Mouse (Mus musculus) forebrain, embryonic 11.5 days (tissue): Measurements from ENCODE around the gene Hdac4. TPM values are rescaled to one million over a fixed set of nuclear protein-coding genes. Genes with fewer than 3 reads are reported as not detected.
A peak's percentile ranks its signal among the peaks of the same experiment; 100 is the strongest.

ENCODE experiments used
- ATAC-seq: fragments of 200-750 bp; cut with Nextera tagmentation; replicated peaks from 2 replicates; pipeline ENCODE4 v1.8.0; 2017; ENCODE audit warnings: moderate TSS enrichment; ENCODE audit not compliant: low FRiP score
- DNase-seq: peaks from one replicate; pipeline ENCODE4 v3.0.0-alpha.2; 2017; ENCODE audit warnings: low spot score
- H3K27ac ChIP-seq: fragments of 300-500 bp; sonication (generic); 2 replicates; pipeline ENCODE4 v1.5.1; 2014; ENCODE audit warnings: low read depth, low read length
- H3K27me3 ChIP-seq: fragments of 300-500 bp; sonication (generic); 2 replicates; pipeline ENCODE4 v1.6.1; 2014; ENCODE audit warnings: mild to moderate bottlenecking, low read length, mixed read lengths; ENCODE audit not compliant: control insufficient read depth, insufficient read depth
- H3K36me3 ChIP-seq: fragments of 300-500 bp; sonication (generic); 2 replicates; pipeline ENCODE4 v1.6.1; 2014; ENCODE audit warnings: mild to moderate bottlenecking, low read length, moderate library complexity, mixed read lengths; ENCODE audit not compliant: control insufficient read depth, insufficient read depth
- H3K4me1 ChIP-seq: fragments of 300-500 bp; sonication (generic); replicated peaks from 2 replicates; pipeline ENCODE4 v1.6.1; 2014; ENCODE audit warnings: low read length, mixed read lengths; ENCODE audit not compliant: control insufficient read depth, insufficient read depth
- H3K4me2 ChIP-seq: fragments of 300-500 bp; sonication (generic); 2 replicates; pipeline ENCODE4 v1.6.1; 2014; ENCODE audit warnings: low read depth, mild to moderate bottlenecking, low read length, moderate library complexity, mixed read lengths; ENCODE audit not compliant: severe bottlenecking
- H3K4me3 ChIP-seq: fragments of 300-500 bp; sonication (generic); 2 replicates; pipeline ENCODE4 v1.5.1; 2014; ENCODE audit warnings: low read depth, low read length
- H3K9ac ChIP-seq: fragments of 300-500 bp; sonication (generic); 2 replicates; pipeline ENCODE4 v1.6.1; 2014; ENCODE audit warnings: low read length
- H3K9me3 ChIP-seq: fragments of 300-500 bp; sonication (generic); 2 replicates; pipeline ENCODE4 v1.6.1; 2016; ENCODE audit warnings: low read length, mixed read lengths; ENCODE audit not compliant: control insufficient read depth
- WGBS: fragments of 180-500 bp; shearing (Covaris S2); extraction: QIAGEN DNeasy Blood & Tissue Kit; methylation state at CpG from one replicate; pipeline ENCODE4 v1.1.7; 2014; 5-methylcytosine and 5-hydroxymethylcytosine counted together
- polyA plus RNA-seq: library from polyadenylated mRNA; unstranded; fragments of >200 nt; fragmentation: Nextera tagmentation; extraction: Ambion mirVana; gene quantifications from 2 replicates; pipeline ENCODE4 v1.2.1, GENCODE M21; 2014

The Hdac4 gene
- polyA plus RNA-seq, 1 experiment from 2014 or later: 29.6 TPM

DNA sequence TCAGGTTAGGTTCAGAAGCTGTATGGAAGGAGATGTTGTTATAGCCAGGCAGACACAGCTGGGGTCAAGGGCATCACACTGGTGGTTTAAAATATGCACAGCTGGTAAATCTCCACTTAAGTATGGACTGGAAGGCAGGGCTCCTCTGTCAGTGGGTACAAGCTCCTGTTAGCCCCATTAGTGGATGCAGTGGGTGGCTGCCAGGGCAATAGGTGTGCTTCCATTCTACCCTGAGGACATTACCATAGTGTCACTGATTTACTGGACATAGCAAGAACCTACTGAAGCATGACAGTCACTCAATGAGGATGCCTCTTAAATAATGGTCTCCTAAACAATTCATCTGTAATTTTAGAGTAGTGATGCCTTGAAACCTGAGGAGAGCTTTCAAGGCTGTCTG, 203.9 kb downstream of the Hdac4 start:
- Histone ChIP-seq H3K9me3 (no peaks in the 10 kb centered on the region), H3K36me3 (peaks cover 4% of the 10 kb centered on the region; the same call in 1 of the 2 replicates)

DNA sequence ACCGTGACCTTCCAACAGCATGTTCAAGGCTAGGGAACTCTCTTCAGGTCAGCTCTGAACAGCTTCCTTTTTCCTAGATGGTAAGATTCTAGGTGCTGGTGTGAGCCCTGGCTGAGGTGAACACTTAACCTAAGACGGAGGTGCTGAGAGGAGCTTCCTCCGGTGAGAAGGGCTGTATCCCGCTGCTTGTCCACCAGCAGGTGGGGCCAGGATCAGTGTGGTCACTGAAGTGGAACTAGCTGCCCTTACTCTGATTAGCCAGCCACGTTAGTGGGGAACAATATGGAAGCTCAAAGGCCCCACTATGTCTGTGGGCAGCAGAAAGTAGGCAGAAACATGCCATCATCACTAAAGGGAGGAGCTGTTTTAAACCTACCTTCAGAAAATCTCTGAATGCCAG, 204.6 kb downstream of the Hdac4 start:
- no peaks in the 10 kb centered on the region for H3K27me3 ChIP-seq
- H3K36me3 ChIP-seq: peaks cover 4% of the 10 kb centered on the region; the same call in 1 of the 2 replicates
- no peak overlapping the region for H3K9ac ChIP-seq
- DNase-seq (no peak), ATAC-seq (no peak)
- no peaks in the 10 kb centered on the region for H3K9me3 ChIP-seq
- no peaks in the 10 kb centered on the region for H3K4me1 ChIP-seq
- no peak overlapping the region for H3K4me3 ChIP-seq
- 73% methylated on average over 5 of the region's 5 CpGs for WGBS
- no peak overlapping the region for H3K27ac ChIP-seq
- no peak overlapping the region for H3K4me2 ChIP-seq

More for the DNA sequence above, 203.9 kb downstream of the Hdac4 start:
- Histone ChIP-seq H3K4me2 (no peak overlapping the region), H3K4me1 (no peaks in the 10 kb centered on the region), H3K4me3 (no peak overlapping the region), H3K27me3 (no peaks in the 10 kb centered on the region), H3K9ac (no peak overlapping the region), H3K27ac (no peak overlapping the region)
- ATAC-seq: no peak
- DNase-seq: no peak

DNA sequence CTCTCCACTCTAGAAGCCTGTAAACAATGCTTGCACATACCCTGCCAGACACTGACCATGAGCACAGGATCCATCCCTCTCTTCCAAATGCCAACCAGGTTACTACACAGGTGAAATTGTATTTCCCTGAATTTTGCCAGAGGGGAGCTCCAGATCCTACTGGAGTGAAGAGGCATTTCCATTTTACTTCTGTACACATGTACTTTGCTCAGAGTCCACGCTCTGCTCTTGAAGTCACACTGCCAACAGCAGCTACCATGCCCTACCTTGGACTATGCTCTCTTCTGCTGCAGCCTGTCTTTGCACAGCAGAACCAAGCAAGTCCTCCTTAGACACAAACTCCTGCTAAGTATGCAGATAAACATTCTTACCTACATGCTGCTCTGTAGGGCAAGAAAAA, 206.6 kb downstream of the Hdac4 start:
- no peak overlapping the region for H3K9ac ChIP-seq
- no peak overlapping the region for H3K4me2 ChIP-seq
- no peaks in the 10 kb centered on the region for H3K4me1 ChIP-seq
- WGBS: 96% methylated on average over 1 of the region's 1 CpGs
- no peak for DNase-seq
- no peaks in the 10 kb centered on the region for H3K9me3 ChIP-seq
- no peaks in the 10 kb centered on the region for H3K27me3 ChIP-seq
- no peak overlapping the region for H3K27ac ChIP-seq
- no peak overlapping the region for H3K4me3 ChIP-seq
- peaks cover 6% of the 10 kb centered on the region; the same call in 1 of the 2 replicates for H3K36me3 ChIP-seq
- no peak for ATAC-seq

DNA sequence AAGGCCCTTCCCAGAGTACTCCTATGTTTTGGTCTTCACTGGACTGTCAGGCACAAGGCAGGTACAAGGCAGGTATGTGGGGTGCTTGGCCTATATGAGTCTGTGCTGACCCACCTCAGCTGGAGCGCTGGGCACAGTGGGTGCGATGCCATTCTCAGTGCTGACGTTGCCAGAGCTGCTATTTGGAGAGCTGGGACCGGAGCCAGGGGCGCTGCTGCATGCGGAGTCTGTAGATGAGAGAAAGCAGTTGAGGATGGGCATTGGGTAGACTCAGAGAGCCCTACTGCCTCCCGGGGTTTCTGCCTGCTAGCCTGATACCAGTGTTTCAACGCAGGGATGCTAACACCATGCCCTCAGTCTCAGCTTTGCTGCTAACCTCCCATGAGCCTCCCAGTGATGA, 208.1 kb downstream of the Hdac4 start:
- Histone ChIP-seq H3K27me3 (no peaks in the 10 kb centered on the region), H3K9me3 (no peaks in the 10 kb centered on the region), H3K4me3 (no peak overlapping the region), H3K27ac (no peak overlapping the region), H3K36me3 (peaks cover 6% of the 10 kb centered on the region; the same call in 1 of the 2 replicates), H3K4me2 (no peak overlapping the region), H3K4me1 (no peaks in the 10 kb centered on the region), H3K9ac (no peak overlapping the region)
- DNase-seq: no peak
- no peak for ATAC-seq
- 84% methylated on average over 8 of the region's 8 CpGs for WGBS

DNA sequence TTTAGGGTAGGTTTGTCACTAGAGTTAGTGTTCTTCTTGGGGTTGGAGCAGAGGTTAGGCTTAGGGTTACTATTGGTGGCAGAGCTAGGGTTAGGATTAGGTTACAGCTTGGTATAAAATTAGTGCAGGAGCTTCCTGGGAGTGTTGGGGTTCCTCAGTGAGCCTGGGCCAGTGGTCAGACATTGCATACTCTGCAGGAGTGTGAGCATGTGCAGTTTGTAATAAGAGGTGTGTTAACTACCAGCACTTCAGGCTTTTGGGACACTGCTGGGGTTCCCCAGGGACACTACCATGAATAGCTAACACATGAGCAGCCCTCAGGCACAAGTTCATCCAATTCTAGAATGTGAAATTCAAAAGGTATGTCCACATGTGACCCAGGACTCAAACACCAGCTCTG, 209.7 kb downstream of the Hdac4 start:
- H3K36me3 ChIP-seq: peaks cover 6% of the 10 kb centered on the region; the same call in 1 of the 2 replicates
- H3K9me3 ChIP-seq: no peaks in the 10 kb centered on the region
- H3K27ac ChIP-seq: no peak overlapping the region
- H3K27me3 ChIP-seq: no peaks in the 10 kb centered on the region
- H3K9ac ChIP-seq: no peak overlapping the region
- no peak for ATAC-seq
- no peak overlapping the region for H3K4me3 ChIP-seq
- DNase-seq: no peak
- H3K4me2 ChIP-seq: no peak overlapping the region
- no peaks in the 10 kb centered on the region for H3K4me1 ChIP-seq

DNA sequence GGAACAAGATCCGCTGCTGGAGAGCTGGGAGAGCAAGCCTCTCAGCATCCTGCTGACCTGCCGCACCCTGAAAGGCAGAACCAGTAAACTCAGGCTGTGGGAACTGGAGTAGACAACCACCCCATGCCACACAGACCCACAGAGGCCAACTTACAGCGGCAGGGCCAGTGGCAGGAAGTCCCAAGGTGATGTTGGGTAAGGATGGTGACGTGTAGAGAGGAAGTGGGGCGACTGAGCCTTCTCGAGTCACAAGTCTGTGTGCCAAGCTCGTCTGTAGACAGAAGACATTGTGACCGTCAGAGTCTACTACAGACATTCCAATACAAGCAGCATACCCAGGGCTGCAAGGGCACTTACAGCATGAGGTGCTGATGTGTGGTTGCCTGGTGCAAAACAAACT, 211.0 kb downstream of the Hdac4 start:
- Histone ChIP-seq H3K36me3 (peaks cover 6% of the 10 kb centered on the region; the same call in 1 of the 2 replicates), H3K27ac (no peak overlapping the region), H3K9ac (no peak overlapping the region), H3K4me2 (no peak overlapping the region), H3K4me3 (no peak overlapping the region), H3K4me1 (no peaks in the 10 kb centered on the region), H3K9me3 (no peaks in the 10 kb centered on the region), H3K27me3 (no peaks in the 10 kb centered on the region)
- 90% methylated on average over 8 of the region's 8 CpGs for WGBS
- DNase-seq: no peak
- ATAC-seq: no peak

DNA sequence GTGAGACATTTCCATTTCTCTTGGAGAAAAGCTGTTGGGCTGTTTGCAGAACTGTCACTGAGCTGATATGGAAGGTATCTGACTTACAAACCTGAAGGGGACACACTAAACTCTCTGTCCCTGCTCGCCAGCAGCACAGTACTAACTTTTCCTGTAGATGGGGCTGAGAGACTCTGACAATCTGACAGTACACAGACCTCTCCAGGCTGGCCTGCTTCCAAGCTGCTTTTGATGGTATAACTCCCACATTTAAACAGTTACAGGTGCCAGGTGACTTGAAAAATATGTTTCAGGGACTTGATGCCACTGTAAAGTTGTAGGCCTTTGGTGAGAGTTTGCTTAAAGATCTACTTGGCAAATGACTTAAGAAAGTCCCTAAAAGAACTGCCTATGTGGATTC, 214.1 kb downstream of the Hdac4 start:
- 74% methylated on average over 1 of the region's 1 CpGs for WGBS
- Histone ChIP-seq H3K9me3 (no peaks in the 10 kb centered on the region), H3K36me3 (peaks cover 2% of the 10 kb centered on the region; the same call in 1 of the 2 replicates), H3K4me2 (no peak overlapping the region), H3K9ac (no peak overlapping the region), H3K4me3 (no peak overlapping the region), H3K27me3 (no peaks in the 10 kb centered on the region), H3K27ac (no peak overlapping the region), H3K4me1 (no peaks in the 10 kb centered on the region)
- no peak for DNase-seq
- ATAC-seq: no peak

DNA sequence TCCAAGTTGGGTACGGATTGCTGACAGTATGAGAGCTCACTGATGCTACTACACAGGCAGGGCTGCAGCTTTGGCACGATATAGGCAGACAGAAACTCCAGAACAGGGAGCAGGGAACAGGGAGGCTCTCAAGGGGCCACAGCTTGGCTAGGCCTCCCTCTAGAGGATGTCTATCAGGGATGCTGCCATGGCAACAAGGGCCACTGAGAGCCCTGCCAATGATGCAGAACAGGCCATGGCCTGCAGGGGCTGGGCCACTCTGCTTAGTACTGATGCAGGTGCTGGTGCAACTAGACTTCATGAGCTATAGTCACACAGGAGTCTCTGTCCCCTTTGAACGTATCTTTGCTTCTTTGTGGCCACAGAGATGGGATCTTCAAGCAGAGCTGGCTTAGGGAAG, 217.1 kb downstream of the Hdac4 start:
- DNase-seq: peak; percentile 57
- no peak overlapping the region for H3K27ac ChIP-seq
- H3K36me3 ChIP-seq: no peaks in the 10 kb centered on the region; the same call in 1 of the 2 replicates
- H3K4me3 ChIP-seq: no peak overlapping the region
- ATAC-seq: no peak
- 69% methylated on average over 3 of the region's 3 CpGs for WGBS
- no peak overlapping the region for H3K9ac ChIP-seq
- no peaks in the 10 kb centered on the region for H3K27me3 ChIP-seq
- H3K4me1 ChIP-seq: no peaks in the 10 kb centered on the region
- no peak overlapping the region for H3K4me2 ChIP-seq
- no peaks in the 10 kb centered on the region for H3K9me3 ChIP-seq

DNA sequence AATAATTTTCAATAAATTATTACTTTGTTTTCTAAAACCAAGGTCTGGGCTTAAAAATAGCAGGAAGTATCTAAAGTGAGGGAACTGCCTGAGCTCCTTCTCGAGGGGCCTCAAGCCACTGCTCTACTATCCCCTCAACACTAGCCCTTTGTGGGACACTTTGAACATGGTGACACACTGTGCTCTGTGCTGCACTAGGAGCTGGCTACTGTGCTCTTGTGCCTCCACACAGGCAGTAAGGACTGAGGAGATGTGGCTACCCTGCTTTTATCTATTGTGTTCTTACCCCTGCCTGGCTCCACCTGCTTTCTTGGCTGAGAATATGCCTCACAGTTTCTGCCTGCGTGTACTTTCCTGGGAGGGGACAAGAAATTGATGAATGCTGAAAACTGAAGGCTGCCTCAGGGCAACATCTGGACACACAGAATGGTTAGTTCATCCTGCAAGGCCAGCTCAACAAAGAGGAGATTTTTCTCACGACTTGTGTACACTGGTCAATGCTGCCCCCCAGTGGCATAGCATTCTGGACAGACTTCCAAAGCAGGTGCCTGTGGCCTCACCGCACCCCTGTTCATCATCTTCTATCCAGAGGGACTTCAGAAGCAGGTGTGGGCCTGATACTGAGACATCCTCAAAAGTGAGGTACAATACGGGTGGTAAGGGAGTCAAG, 226.7 kb downstream of the Hdac4 start:
- H3K27ac ChIP-seq: no peak overlapping the region
- WGBS: 61% methylated on average over 5 of the region's 5 CpGs
- H3K36me3 ChIP-seq: no peaks in the 10 kb centered on the region; the same call in 1 of the 2 replicates

More for the DNA sequence above, 226.7 kb downstream of the Hdac4 start:
- Histone ChIP-seq H3K4me3 (no peak overlapping the region), H3K4me1 (no peaks in the 10 kb centered on the region), H3K9me3 (no peaks in the 10 kb centered on the region), H3K9ac (no peak overlapping the region), H3K4me2 (no peak overlapping the region), H3K27me3 (no peaks in the 10 kb centered on the region)
- DNase-seq: peak; percentile 76
- ATAC-seq: no peak
